Mouse (Mus musculus): Measurements from ENCODE around the gene Mtmr10.

- TF ChIP-seq MYOG (IDR thresholded peaks at IDR 0.05; ENCODE audit: control insufficient read depth, extremely low read depth, insufficient read length) (no peak), CTCF (IDR thresholded peaks at IDR 0.05; ENCODE audit: control insufficient read depth, insufficient read depth, insufficient read length) (no peak), USF1 (IDR thresholded peaks at IDR 0.05; ENCODE audit: low read depth) (no peak), MAX (IDR thresholded peaks at IDR 0.05) (no peak), FOSL1 (IDR thresholded peaks at IDR 0.05; ENCODE audit: insufficient read depth, low read length, poor library complexity, severe bottlenecking) (no peak), MYOD1 (IDR thresholded peaks at IDR 0.05; ENCODE audit: control insufficient read depth, insufficient read length, low read depth) (no peak)
Observed at GRCm38 (mm10) chr7:64237747-64238146, 49.7 kb upstream of the Mtmr10 start.

Measured in C2C12 (cell line).